Comparison of ENCODE assay signal across 28 mouse cellular contexts in genomic region chr4:137261826-137262225, GRCm38 (mm10). TPM values are rescaled to one million over a fixed set of nuclear protein-coding genes. Genes with fewer than 3 reads are reported as not detected.
"Had no signal": no experiment of that assay in that cellular context is flagged by ENCODE, and none has a peak within 500 bp of the region (broad histone marks: within the 10 kb centered on the region; RNA-seq: fewer than 3 reads in every experiment).

No protein-coding gene starts in this region.

- H3K4me3 ChIP-seq: embryonic facial prominence, embryonic 10.5 days; embryonic facial prominence, embryonic 12.5 days; embryonic facial prominence, embryonic 13.5 days; embryonic facial prominence, embryonic 15.5 days; erythroblast, embryonic 14.5 days; forebrain, embryonic 10.5 days; forebrain, embryonic 12.5 days; forebrain, embryonic 13.5 days; forebrain, embryonic 15.5 days; heart, adult 2 months; heart, embryonic 10.5 days had no signal

- DNase-seq: cerebellum, adult 8-10 months; cerebellum, adult 9-10 months; cerebellum, adult 9-11 months; cerebellum, postnatal 10 days; cerebellum, postnatal 14 days; cerebellum, postnatal 25 days; cerebellum, postnatal 36 days; embryo, embryonic 11 days; forebrain, postnatal 0 days; gastrocnemius, postnatal 10 days; gastrocnemius, postnatal 14 days; gastrocnemius, postnatal 25 days; gastrocnemius, postnatal 36 days; heart, adult 11 months; heart, adult 18-20 months; heart, adult 2 months had no signal

- H3K27ac ChIP-seq: embryonic facial prominence, embryonic 10.5 days; embryonic facial prominence, embryonic 13.5 days; embryonic facial prominence, embryonic 15.5 days; forebrain, embryonic 10.5 days; forebrain, embryonic 12.5 days; forebrain, embryonic 13.5 days; forebrain, embryonic 15.5 days; heart, adult 2 months; heart, embryonic 10.5 days had no signal

RNA-seq across cellular contexts. Expression of gene Wnt4, which starts 15.5 kb away (rescaled TPM):
- total RNA-seq: common myeloid progenitor, adult 5-6 weeks; granulocyte monocyte progenitor cell, adult 5-6 weeks had no signal
